Mouse (Mus musculus): ENCODE results near the gene Nol3.
"Not testable (repeated sequence)": the region's sequence is repeated elsewhere in the genome, so short reads cannot be mapped to it uniquely, and the experiment has no call there.

Nol3 gene

DNA sequence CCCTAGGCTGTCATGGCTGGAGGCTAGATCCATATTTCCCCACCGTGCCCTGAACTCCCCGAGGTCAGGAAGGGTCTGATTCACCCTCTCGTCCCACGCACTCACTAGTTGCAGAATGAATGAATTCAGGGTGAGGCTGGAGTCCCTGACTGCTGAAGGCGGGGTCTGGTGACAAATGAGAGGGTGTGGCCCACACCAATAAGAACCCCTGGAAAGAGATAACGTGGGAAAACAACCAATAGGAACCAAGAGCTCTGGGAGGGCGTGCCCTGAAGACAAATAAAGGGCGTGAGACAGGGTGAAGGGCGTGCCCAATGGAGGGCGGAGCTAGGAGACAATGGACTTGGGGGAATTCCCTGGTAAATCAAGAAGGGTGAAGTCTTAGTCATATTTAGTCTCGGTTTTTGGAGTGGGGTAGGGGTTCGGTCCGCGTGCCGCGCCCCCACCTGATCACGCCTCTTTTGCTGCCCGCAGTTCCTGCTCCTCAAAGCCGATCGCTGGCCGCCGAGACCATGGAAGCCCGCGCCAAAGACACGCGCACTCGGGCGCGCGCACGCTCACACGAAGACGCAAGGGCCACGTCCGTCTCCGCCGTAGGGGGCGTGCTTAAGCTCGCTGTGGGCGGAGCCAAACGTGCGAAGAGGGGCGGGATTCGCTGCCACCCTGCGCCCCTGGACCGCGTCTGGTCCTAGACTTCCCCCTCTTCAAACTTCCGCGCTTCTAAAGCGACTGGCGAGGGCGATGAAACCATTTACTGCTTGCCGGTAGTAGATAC is 13.2 kb downstream of the Nol3 start:
- in situ Hi-C loops (cut with MboI, MseI), result no loop called here

DNA sequence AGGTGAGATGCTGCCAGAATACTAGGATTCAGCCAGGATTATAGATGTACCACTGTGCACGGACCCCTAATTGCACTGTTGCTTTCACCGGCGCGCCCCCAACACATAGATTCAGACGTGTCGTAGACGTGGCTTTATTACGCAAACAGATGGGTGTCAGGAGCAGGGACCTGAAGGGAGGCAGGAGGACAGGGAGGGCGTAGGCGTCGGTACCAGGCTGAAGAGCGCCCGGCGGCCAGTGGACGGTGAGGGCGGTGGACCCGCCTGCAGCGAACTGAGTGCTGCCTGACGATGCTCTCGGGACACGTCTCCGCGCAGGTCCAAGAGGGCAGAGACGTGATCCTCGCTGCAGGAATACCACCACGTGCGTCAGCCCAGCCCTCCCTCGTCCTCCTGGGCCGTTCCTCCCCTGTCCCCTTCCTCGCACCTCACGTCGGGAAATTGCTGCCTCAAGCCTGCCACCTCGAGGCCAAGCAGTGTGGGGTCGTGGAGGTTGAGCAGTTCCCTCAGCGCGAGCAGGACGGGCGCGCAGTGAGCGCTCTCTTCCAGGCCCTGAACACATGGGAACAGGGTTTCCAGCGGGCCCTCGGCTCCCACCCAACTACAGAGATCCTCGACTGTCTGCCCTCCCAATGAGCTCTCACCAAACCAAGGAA is 14.0 kb downstream of the Nol3 start, which contains the start of gene 4931428F04Rik:
4931428F04Rik (minus strand) TSS at position 60 of the 656 bp plus-strand sequence.
- in situ Hi-C loops (cut with MboI, MseI), result no loop called here

DNA sequence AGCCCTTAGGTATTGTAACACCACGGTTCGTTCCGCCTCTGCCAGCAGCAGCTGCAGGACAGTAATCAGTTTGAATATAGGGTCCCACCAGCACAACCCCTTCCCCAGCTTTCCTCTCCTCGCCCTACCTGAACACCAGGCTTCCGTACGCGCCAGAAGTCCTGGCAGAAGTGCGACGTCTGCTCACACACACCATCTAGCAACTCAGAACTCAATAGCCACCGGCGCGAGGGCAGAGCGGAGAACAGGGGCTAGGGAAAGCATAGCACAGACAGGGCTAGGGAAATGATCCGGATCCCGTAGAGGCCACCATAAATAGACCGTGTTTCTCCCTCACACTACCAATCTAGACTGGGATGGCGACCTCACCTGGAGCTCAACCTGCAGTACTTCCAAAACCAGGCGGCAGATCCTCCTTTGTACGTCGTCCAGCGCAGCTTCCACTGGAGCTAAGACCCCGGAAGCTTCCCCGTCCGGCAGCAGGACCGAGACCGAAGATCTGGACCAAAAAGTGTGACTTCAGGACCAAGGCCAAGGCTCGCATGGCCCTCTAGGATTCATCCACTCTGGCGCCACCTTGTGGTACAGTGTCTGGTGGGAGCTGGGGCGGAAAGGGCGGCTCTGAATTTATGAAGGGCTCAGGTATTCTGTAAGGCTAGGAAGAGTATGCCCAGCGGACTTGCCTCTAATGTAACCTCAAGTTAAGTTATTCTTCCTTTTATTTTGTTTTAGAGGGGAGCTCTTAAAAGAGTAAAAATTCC is 14.8 kb downstream of the Nol3 start:
- in situ Hi-C loops (cut with MboI, MseI), result no loop called here

DNA sequence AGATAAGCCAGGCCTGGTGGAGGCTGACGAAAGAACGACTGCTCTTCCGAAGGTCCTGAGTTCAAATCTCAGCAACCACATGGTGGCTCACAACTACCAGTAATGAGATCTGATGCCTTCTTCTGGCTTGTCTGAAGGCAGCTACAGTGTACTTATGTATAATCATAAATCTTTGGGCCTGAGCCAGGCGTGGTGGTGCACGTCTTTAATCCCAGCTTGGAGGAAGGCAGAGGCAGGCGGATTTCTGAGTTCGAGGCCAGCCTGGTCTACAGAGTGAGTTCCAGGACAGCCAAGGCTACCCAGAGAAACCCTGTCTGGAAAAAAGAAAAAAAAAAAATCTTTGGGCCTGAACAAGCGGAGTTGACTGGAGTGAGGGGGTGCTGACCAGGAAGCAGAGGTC is 15.4 kb downstream of the Nol3 start:
- in situ Hi-C loops (cut with MboI, MseI), result not testable (repeated sequence)

DNA sequence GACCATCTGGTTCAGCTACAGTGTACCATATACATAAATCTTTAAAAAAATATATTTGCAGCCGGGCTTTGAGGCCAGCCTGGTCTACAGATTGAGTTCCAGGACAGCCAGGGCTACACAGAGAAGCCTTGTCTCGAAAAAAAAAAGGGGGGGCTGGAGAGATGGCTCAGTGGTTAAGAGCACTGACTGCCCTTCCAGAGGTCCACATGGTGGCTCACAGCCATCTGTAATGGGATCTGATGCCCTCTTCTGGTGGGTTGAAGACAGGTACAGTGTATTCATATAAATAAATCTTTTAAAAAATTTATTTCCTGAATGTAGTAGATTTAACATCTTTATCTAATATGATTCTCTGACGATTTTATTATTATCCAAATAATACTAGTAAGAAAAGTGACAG is 15.9 kb downstream of the Nol3 start:
- in situ Hi-C loops (cut with MboI, MseI), result not testable (repeated sequence)

DNA sequence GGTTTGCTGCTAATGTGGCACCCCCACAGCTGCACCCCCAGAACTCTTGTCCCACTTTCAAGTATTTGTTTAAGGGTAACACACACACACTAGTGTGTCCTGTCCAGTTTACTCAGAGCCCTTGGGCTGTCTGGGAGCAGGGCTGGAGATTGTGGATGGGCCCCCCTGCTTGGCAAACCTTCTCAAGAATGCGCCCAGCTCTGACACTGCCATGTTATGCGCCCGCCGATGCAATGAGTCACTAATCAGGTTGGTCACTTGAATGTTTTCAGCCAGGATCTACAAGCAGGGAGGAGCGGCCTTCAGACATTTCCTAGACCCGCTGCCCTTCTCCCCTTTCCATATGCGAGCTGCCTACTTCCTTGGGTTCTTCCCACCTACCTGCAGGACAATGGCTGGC is 16.5 kb downstream of the Nol3 start:
- in situ Hi-C loops (cut with MboI, MseI), result no loop called here

DNA sequence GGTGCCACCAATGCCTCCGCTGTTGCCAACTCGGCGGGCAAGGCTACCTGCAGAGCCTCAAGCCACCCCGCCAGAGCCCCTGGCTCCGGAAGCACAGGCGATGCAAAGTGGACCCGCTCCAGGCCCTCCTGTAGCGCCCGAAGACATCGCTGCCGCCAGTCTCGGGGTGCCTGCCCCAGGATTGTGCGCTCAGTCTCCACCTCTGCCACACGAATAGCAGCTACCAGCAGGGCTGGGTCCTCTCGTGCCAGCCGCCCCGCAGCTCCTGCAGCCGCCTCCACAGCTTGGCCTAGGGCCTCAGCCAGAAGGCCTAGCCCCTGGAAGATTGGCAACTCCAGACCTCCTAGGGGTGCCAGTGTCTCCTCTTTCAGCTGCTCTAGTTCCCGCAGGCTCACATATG is 17.5 kb downstream of the Nol3 start:
- in situ Hi-C loops (cut with MboI, MseI), result no loop called here

DNA sequence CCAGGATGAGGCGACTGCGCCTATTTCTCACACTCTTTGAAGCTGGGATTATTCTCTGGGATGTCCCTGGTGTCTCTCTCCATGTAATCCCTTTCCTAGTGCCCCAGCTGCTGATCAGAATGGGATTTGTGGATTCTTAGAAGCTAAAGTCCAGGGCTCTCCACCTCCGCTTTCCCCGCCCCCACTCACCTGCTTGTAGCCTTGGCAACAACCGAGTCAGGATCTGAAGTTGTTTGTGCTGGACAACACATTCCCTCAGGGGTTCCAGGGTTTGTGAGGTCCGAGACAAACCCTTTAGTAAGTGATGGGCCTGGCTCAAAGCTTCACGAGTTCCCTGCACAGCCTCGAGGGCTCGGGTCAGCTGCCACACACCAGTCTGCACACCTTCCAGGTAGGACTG is 18.8 kb downstream of the Nol3 start:
- in situ Hi-C loops (cut with MboI, MseI), result no loop called here

DNA sequence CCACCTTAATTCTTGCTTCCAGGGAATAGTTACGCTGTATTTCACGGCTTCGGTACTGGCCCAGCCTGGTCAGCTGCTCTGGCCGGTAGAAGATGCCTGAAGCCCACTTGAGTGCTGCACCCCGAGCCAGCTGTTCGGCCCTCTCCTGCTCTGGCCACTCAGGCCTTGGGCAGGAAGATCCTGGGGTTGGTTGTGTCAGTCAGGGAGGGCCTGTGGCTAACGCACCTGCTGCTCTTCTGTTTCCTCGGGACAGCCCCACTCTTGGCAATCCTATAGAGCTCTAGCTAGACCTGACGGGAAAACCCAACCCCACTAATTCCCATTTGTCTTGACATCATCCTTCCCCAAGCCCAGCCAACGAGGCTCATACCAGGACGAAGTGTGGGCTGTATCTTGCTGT is 19.3 kb downstream of the Nol3 start:
- in situ Hi-C loops (cut with MboI, MseI), result no loop called here

DNA sequence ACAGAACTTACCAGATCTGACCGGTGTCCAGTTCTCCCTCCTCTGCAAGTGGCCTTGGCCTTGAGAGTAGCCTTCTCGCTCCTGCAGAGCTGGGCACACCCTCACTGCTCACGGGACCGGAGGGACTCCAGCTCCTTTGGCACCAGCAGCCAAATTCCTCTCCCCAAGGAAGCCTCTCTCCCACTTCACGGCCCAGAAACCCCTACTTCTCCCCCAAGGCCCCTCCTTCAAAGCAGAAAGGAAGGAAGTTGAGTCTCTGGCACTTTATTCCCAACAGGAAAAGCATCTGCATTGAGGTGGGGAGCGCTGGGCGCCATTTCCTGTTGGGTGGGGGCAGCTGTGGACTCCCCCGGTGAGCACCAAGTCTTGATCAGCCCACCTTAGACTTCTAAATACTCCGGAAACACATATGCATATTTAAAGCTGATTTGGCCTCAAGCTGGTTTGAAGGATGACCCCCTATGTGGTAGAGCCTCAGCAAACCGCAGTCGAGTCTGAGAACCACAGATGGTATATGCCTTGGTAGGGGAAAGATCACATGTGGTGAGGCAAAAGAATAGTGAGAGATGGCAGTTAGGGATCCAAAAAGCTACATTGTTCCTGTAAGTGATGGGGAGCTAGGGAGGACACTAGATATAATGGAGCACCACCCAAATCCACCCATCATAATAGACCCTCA is 20.1 kb downstream of the Nol3 start, which contains the start of gene Exoc3l:
Exoc3l (minus strand) TSS at position 207 of the 679 bp plus-strand sequence.
- in situ Hi-C loops (cut with MboI, MseI), result no loop called here

DNA sequence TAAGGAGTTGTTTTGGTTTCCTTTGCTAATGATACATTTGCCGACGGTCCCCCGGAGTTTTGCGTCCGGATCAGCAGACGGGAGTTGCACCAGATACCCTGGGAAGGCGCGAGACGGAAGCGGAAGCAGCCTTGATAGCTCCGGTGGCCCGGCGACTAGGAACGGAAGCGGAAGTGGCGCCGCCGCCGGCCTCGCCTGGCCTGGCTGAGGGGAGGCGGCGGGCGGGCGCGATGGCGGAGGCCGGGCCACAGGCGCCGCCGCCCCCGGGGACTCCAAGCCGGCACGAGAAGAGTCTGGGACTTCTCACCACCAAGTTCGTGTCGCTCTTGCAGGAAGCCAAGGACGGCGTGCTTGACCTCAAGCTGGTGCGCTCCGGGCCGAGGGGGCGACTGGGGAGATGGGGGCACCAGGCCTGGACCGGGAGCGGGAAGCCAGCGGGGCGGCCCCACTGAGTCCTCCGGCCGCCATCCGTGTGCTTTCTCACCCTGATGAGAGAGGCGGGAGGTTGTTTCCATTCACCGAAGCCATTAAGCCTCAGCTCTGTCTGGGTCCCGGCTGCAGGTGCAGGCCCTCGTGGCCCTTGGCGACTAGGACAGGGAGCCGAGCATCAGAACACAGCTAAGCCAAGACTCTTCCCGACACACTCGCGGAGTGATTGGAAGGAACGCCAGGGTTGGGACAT is 21.7 kb downstream of the Nol3 start, which contains the start of gene E2f4:
E2f4 (plus strand) TSS at position 153 of the 682 bp plus-strand sequence.
- in situ Hi-C loops (cut with MboI, MseI), result no loop called here

DNA sequence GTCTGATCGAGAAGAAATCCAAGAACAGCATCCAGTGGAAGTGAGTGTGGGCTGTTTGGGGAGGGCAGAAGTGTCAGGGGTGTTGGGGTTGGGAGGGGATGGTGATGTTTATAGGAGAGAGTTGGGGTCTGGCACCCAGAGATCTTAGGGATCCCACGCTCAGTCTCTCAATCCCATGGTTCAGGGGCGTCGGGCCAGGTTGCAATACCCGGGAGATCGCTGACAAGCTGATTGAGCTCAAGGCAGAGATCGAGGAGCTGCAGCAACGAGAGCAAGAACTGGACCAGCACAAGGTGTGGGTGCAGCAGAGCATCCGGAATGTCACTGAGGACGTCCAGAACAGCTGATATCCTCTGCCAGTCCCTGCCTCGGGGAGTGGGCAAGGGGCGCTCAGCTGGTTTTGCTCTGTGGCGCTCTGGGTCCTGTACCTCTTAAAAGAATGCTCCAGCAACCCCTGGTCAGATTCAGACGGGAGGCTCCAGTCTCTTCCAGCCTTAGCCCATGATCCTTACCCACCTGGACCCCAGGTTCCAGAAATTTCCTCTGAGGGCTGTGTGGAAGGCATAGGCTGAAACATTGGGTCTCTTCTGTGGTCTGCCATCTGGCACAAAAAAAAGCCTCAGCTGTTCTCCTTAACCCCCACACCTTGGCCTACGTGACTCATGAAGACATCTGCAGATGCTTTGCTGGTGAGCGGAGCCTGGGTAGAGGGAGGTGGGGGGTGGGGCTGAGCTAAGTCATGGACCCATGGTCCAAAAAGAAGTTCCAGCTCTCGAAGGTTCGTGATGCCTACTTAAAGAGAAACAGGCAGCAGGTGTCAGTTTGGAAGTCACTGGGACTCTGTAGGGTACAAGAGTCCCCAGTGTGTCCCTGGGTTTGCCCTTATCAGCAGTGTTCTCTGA is 22.7 kb downstream of the Nol3 start:
- in situ Hi-C loops (cut with MboI, MseI), result no loop called here

DNA sequence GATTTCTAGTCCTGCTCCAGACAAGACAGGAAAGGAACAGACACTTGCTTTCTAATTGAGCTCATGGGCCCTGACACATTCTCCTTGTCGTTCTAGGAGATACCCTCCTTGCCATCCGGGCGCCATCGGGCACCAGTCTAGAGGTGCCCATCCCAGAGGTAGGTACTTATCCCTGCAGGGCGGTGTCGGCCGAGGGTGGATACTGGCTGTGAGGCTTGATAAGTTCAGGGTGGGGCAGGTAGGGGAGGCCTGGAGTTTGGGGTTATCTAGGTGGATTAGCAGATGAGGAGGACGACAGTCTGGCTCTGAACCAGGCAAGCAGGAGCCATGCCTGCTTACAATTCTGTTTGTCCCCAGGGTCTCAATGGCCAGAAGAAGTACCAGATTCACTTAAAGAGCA is 24.0 kb downstream of the Nol3 start:
- in situ Hi-C loops (cut with MboI, MseI), result no loop called here

DNA sequence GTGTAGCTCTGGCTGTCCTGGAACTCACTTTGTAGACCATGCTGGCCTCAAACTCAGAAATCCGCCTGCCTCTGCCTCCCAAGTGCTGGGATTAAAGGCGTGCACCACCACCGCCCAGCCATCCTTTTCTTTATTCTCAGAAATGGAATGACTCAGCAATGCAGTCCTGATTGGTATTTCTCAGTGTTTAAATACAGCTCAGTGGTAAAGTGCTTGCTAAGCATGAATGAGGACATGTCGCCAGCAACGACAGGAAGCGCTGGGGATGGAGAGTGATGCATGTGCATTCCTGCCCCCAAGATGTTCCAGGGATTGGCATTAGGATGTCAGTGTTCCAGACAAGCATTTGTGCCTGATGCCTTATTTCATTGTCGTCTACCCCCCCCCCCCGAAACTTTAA is 27.5 kb downstream of the Nol3 start:
- in situ Hi-C loops (cut with MboI, MseI), result no loop called here

DNA sequence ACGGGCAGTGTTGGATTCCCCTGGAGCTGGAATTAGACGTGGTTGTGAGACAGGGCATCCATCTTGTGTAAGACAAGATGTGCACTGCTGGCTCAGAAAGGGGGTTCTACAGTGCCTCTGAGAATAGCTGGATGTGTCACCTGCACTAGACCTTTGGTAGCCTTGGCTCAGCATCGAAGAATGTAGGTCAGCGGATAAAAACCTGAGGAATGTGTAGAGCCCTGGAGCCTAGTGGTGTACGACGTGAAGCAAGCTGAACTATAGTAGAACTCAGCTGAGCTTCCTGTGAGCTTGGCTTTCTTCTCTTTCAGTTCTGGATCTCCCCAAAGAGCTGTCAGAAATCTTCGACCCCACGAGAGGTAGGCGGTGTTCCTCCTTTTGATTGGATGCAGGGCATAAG is 27.9 kb downstream of the Nol3 start:
- in situ Hi-C loops (cut with MboI, MseI), result no loop called here

DNA sequence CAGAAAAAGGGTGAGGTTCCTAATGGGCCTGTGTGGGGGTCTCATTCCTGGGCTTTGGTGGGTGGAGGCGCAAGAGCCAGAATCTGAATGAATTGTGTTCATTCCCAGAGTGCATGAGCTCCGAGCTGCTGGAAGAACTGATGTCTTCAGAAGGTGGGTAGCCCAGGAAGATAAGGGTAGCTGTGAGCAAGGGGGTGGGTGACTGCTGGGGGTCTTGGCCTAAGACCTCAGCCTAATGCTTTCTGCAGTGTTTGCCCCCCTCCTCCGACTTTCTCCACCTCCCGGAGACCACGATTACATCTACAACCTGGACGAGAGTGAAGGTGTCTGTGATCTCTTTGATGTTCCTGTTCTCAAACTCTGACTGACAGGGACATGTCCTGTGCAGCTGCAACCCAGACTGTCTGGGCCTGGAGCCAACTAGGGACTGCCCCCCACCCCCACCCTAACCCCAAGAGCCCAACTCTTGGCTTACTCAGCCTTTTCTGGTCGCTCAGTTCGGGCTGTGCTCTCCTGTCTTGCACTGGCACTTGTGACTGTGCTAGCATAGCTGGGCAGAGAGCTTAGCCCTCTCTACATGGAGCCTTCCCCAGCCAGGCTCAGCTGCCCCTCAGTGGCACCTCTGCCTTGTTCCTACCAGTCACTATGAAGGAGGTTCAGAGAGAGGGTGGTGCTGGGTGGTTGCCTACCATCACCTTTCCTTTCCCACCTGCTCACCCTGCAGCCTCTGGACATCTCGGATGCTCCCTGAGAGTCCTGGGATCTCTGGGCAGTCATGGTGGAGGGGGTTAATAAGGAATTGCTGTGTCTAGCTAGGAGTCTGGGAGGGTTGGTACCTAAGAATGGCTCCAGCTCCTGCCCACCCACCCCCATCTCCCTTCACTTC is 28.6 kb downstream of the Nol3 start:
- in situ Hi-C loops (cut with MboI, MseI), result no loop called here

DNA sequence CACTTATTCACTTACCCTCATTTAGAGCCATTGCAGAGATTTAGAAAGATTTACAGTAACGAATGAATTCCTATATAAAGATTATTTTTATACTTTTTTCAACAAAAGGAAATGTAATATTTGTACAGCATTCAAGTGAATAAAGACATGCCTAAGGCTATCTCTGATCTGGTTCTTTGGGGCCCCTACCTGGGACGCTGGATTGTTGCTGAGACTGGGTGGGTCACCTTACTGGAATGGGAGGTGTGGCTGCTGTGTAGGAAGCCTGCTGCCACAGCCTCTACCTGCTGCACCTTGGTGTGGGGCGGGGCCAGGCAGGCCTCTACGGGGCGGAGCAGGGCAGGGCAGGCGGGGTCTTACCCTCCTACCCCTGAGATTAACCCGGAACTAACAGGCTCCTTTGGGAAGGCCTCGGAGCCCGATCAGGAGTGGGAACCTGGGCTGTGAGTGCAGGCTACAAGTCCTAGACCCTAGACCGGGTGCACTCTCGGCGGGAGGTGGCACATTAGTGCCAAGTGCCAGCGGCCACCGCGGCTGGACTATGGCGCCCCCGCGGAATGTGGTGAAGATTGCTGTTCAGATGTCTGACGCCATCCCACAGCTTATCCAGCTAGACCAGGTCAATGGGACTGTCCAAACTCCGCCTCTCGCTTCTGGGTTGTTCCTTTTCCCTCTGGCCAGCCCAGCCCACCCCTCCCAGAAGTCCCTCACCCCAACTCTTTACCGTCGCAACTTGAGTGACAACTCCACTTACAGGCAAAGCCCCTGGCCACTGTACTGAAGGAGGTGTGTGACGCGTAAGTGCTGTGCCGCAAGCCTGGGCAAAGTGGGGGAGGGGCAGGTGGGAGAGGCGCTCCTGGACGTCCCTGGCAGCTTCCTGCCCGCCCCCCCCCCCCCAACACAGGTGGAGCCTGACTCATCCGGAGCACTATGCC is 29.5 kb downstream of the Nol3 start, which contains the start of gene Elmo3:
Elmo3 (plus strand) TSS at position 391 of the 935 bp plus-strand sequence.
- in situ Hi-C loops (cut with MboI, MseI), result no loop called here

DNA sequence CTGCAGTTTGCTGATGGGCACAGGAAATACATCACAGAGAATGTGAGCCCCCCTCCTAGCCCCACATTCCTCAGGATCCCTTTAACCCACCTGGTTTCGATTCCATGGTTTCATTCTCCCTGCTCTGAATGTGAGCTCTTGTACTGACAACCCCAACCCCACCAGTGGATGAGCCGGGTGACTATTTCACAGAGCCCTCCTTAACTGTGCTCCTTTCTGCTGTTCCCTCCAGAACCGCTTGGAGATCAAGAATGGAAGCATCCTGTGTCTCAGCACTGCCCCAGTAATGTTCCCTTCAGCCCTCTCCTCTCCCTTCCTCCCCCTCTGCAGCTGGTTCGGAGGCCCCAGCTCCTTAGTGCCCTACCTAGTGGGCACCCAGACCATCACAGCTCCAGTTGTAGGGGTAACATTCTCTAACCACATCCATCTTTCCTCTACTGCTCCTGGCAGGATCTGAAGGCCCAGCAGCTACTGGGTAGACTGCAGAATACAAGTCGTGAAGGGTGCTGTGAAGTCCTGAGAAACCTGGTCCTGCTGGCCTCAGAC is 30.3 kb downstream of the Nol3 start:
- in situ Hi-C loops (cut with MboI, MseI), result no loop called here
